Mouse (Mus musculus): ENCODE measurements around the gene Ednra.

The Ednra gene

GRCm38 (mm10) chr8:77724046-77724930 lies at the start of gene Ednra:
Ednra (minus strand) TSS chr8:77724464.
- 5% methylated on average over 27 of the region's 27 CpGs for WGBS

GRCm38 (mm10) chr8:77773831-77774230 lies 49.6 kb upstream of the Ednra start:
- WGBS, result 96% methylated on average over 4 of the region's 4 CpGs

- 76% methylated on average over 5 of the region's 5 CpGs for WGBS
These were observed 49.0 kb upstream of the Ednra start for GRCm38 (mm10) chr8:77773256-77773655.

- WGBS, result 53% methylated on average over 5 of the region's 5 CpGs
These were observed 48.1 kb upstream of the Ednra start for GRCm38 (mm10) chr8:77772210-77772886.

GRCm38 (mm10) chr8:77770966-77771365 lies 46.7 kb upstream of the Ednra start:
- WGBS, result 72% methylated on average over 3 of the region's 3 CpGs

- 92% methylated on average over 5 of the region's 5 CpGs for WGBS
These were observed 44.7 kb upstream of the Ednra start for GRCm38 (mm10) chr8:77768916-77769315.

- 68% methylated on average over 8 of the region's 8 CpGs for WGBS
These were observed 40.0 kb upstream of the Ednra start for GRCm38 (mm10) chr8:77764253-77764652.

GRCm38 (mm10) chr8:77762967-77763366 lies 38.7 kb upstream of the Ednra start:
- WGBS, result 86% methylated on average over 3 of the region's 3 CpGs

- WGBS, result 39% methylated on average over 4 of the region's 4 CpGs
These were observed 31.2 kb upstream of the Ednra start for GRCm38 (mm10) chr8:77755441-77755840.

- WGBS, result 89% methylated on average over 5 of the region's 5 CpGs
These were observed 29.5 kb upstream of the Ednra start for GRCm38 (mm10) chr8:77753796-77754195.

- 74% methylated on average over 3 of the region's 3 CpGs for WGBS
These were observed 27.8 kb upstream of the Ednra start for GRCm38 (mm10) chr8:77752041-77752440.

GRCm38 (mm10) chr8:77750407-77750806 lies 26.1 kb upstream of the Ednra start:
- WGBS, result 57% methylated on average over 4 of the region's 4 CpGs

- 90% methylated on average over 3 of the region's 3 CpGs for WGBS
These were observed 20.2 kb upstream of the Ednra start for GRCm38 (mm10) chr8:77744476-77744875.

- 57% methylated on average over 3 of the region's 3 CpGs for WGBS
These were observed 18.1 kb upstream of the Ednra start for GRCm38 (mm10) chr8:77742395-77742794.

- 68% methylated on average over 6 of the region's 6 CpGs for WGBS
These were observed 16.9 kb upstream of the Ednra start for GRCm38 (mm10) chr8:77741050-77741777.

GRCm38 (mm10) chr8:77738419-77738818 lies 14.2 kb upstream of the Ednra start:
- 92% methylated on average over 6 of the region's 6 CpGs for WGBS

GRCm38 (mm10) chr8:77737327-77737726 lies 13.1 kb upstream of the Ednra start:
- 75% methylated on average over 9 of the region's 9 CpGs for WGBS

- 68% methylated on average over 2 of the region's 2 CpGs for WGBS
These were observed 9.5 kb upstream of the Ednra start for GRCm38 (mm10) chr8:77733792-77734191.

GRCm38 (mm10) chr8:77732964-77733363 lies 8.7 kb upstream of the Ednra start:
- 72% methylated on average over 3 of the region's 3 CpGs for WGBS

GRCm38 (mm10) chr8:77725406-77725805 lies 1.1 kb upstream of the Ednra start:
- WGBS, result 86% methylated on average over 5 of the region's 5 CpGs

GRCm38 (mm10) chr8:77723534-77724045 lies 674 bp downstream of the Ednra start:
- 7% methylated on average over 16 of the region's 16 CpGs for WGBS

GRCm38 (mm10) chr8:77723018-77723417 lies 1.2 kb downstream of the Ednra start:
- WGBS, result 86% methylated on average over 4 of the region's 4 CpGs
